Mouse (Mus musculus) kidney, postnatal 14 days (tissue): ENCODE measurements at regions not wholly inside any gene's neighbourhood (a gene's known extent, or its start where the extent isn't known, plus 50 kb on each side); places are given as distances from the start of the nearest gene placed in this dataset.

Experiments
- DNase-seq: peaks from one replicate; pipeline ENCODE4 v3.0.0; 2022; ENCODE audit warnings: mixed read lengths

DNA sequence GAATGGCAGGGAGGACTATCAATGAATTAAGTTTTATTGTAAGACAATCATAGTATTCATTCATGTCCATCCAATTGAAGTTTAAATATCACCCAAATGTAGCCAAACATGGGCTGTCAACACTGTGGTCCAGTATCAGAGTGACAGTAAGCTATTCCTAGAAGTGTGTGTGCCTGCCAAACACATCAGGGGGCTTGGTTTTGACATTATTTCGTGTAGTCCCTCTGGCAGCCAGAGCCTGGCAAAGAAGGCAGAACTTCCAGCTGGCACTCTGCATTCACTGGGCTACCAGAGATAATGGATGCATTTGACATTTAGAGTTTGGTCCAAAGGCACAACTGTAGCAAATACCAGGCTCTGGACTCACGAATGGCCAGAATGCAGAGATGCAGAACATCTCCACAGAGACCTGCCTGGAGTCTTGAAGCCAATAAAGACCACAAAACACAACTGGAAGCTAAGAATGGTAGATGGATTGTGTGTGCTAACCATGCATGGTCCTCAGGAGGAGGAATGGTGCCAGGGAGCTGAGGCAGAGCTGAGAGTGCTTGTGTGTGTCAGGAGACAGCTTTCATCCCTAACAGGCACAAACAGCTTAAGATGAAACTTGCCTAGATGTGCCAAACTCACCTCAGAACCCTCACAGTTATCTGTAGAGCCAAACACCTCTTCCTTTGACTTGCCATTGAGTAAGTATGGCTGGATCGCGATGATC lies 210.9 kb downstream of the Lrig3 start:
- DNase-seq = no peak

- no peak for DNase-seq
Observed at GRCm38 (mm10) chr10:126182386-126182785, 216.4 kb downstream of the Lrig3 start.

DNA sequence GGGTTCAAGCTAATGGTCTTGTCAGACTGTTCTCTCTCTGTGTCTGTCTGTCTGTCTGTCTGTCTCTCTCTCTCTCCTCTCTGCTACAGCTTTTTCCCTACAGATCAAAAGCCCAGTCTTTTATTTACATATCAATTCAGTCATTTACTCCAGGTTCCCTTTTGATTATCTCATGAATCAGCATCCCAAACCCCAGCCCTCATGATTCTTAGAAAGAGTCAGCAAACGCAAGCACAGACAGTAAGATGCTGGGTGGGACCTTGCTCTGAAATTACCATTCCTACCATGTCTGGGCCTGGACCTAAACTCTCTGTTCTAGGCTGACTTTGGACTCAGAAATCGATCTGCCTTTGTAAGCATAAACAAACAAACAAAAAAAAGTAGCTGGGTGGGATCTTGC lies 218.0 kb downstream of the Lrig3 start:
- DNase-seq = no peak

- DNase-seq = no peak
Observed at GRCm38 (mm10) chr10:126185410-126185809, 219.4 kb downstream of the Lrig3 start.

DNA sequence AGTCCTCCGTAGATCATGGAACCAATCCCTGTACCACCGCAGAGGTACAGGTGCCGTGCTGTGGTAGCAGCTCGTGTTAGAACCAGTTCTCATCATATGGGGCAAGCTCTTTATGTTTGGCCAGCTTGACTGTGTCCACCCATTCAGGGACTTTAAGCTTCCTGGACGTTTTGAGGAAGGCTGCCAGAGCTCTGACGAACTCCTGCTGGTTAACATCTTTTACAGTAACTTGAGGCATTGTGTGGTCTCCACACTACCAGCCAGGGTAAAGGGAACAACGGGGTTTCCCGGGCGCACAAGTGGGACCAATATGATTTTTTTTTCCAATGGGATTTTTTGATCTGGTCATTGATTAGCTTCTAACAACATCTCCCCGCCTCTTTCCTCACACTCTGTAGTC lies 220.1 kb downstream of the Lrig3 start:
- no peak for DNase-seq

- DNase-seq = no peak
Observed at GRCm38 (mm10) chr10:126189001-126189400, 223.0 kb downstream of the Lrig3 start.
